Mouse (Mus musculus) mouse trophoblast stem cell (cell line): ENCODE measurements around the gene Rap2c.

Source experiments
- in situ Hi-C, 2 experiments: fragments of 300-500 bp; cut with MseI, MboI; formaldehyde crosslinking; loops; 2 replicates in 1 of 2; 3 replicates in 1 of 2; pipeline ENCODE4 v1.15.1; 2025

Gene Rap2c

GRCm38 (mm10) chrX:51017851-51018785 is at the start of gene Rap2c:
Rap2c (minus strand) TSS chrX:51018018.
- in situ Hi-C loops: no loop called here

- in situ Hi-C loops: no loop called here
These were observed 48.9 kb upstream of the Rap2c start for GRCm38 (mm10) chrX:51066539-51067286.

GRCm38 (mm10) chrX:51065773-51066172 is 48.0 kb upstream of the Rap2c start:
- in situ Hi-C loops: no loop called here

GRCm38 (mm10) chrX:51065158-51065664 is 47.4 kb upstream of the Rap2c start:
- in situ Hi-C loops: no loop called here

- in situ Hi-C loops: no loop called here
These were observed 42.4 kb upstream of the Rap2c start for GRCm38 (mm10) chrX:51060220-51060619.

GRCm38 (mm10) chrX:51058741-51059140 is 40.9 kb upstream of the Rap2c start:
- in situ Hi-C loops: no loop called here

GRCm38 (mm10) chrX:51058317-51058716 is 40.5 kb upstream of the Rap2c start:
- in situ Hi-C loops: no loop called here

- in situ Hi-C loops: no loop called here
These were observed 34.1 kb upstream of the Rap2c start for GRCm38 (mm10) chrX:51051680-51052461.

- in situ Hi-C loops: no loop called here
These were observed 17.9 kb upstream of the Rap2c start for GRCm38 (mm10) chrX:51035678-51036209.

- in situ Hi-C loops: no loop called here
These were observed 2.1 kb upstream of the Rap2c start for GRCm38 (mm10) chrX:51019884-51020283.

- in situ Hi-C loops: no loop called here
These were observed 965 bp upstream of the Rap2c start for GRCm38 (mm10) chrX:51018786-51019179.

GRCm38 (mm10) chrX:51016926-51017325 is 892 bp downstream of the Rap2c start:
- in situ Hi-C loops: no loop called here

- in situ Hi-C loops: no loop called here
These were observed 5.5 kb downstream of the Rap2c start for GRCm38 (mm10) chrX:51012280-51012679.

- in situ Hi-C loops: no loop called here
These were observed 7.5 kb downstream of the Rap2c start for GRCm38 (mm10) chrX:51010323-51010722.

- in situ Hi-C loops: no loop called here
These were observed 17.0 kb downstream of the Rap2c start for GRCm38 (mm10) chrX:51000791-51001190.

GRCm38 (mm10) chrX:50995310-50995709 is 22.5 kb downstream of the Rap2c start:
- in situ Hi-C loops: no loop called here

GRCm38 (mm10) chrX:50991324-50991723 is 26.5 kb downstream of the Rap2c start:
- in situ Hi-C loops: no loop called here

GRCm38 (mm10) chrX:50989940-50990339 is 27.9 kb downstream of the Rap2c start:
- in situ Hi-C loops: no loop called here

GRCm38 (mm10) chrX:50988581-50988980 is 29.2 kb downstream of the Rap2c start:
- in situ Hi-C loops: no loop called here

GRCm38 (mm10) chrX:50978428-50978827 is 39.4 kb downstream of the Rap2c start:
- in situ Hi-C loops: no loop called here

GRCm38 (mm10) chrX:50972145-50972544 is 45.7 kb downstream of the Rap2c start:
- in situ Hi-C loops: no loop called here
